Mouse (Mus musculus): ENCODE results near the gene Tifab.

DNA sequence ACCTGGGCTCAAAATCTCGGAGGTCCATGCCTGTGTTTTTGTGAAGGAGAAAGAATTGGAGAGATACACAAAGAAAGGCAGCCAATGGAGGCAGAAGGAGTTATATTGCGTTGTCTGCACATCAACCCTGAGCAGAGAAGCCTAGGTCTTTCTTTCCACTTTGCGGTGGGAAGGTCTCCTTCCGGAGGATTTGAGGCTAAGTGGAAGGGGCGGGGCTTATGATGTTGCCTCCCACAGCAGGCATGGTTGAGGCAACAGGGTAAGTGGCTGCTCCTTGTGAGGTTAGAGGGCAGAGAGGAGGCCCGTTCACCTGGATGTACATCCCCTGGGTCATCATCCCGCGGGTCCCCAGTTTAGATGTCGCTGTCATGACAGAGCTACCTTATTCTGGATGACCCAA, 40.6 kb upstream of the Tifab start:
- TF ChIP-seq HCFC1 (IDR thresholded peaks at IDR 0.05; ENCODE audit: borderline replicate concordance, insufficient read depth, low read length): no peak
- TF ChIP-seq ZNF384 (IDR thresholded peaks at IDR 0.05; ENCODE audit: low read depth, low read length): no peak
- no peak for TF ChIP-seq ZC3H11A (IDR thresholded peaks at IDR 0.05; ENCODE audit: borderline replicate concordance, low read depth, low read length)
- no peak for TF ChIP-seq CHD2 (IDR thresholded peaks at IDR 0.05; ENCODE audit: low read depth, low read length)

Data from ES-E14 (cell line).